Mouse (Mus musculus): Measurements from ENCODE around the gene Slc25a29.

DNA sequence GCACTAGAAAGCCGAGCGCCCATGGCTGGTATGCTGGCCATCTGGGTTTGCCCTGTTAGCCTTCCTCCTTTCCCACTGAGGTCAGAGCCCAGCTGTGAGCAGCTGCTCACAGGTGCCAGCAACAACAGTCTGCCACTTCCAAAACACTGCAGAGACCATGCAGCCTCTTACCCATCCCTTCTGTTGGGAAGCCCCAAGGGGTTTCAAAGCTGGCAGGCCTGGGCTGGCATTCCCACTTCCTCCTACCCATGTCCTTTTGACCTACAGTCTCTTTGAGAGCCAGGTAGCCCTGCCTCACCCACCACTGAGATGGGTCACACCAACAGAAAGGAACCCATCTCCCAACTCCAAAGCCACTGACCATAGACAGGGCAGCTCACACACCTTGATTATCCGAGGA is 2.3 kb downstream of the Slc25a29 start:
- no peak for TF ChIP-seq CTCF (IDR thresholded peaks at IDR 0.05; ENCODE audit: low read depth)
- TF ChIP-seq EP300 (IDR thresholded peaks at IDR 0.05; ENCODE audit: low read depth) = no peak
